8 mouse cellular contexts compared by ENCODE assay signal in the genomic region with DNA sequence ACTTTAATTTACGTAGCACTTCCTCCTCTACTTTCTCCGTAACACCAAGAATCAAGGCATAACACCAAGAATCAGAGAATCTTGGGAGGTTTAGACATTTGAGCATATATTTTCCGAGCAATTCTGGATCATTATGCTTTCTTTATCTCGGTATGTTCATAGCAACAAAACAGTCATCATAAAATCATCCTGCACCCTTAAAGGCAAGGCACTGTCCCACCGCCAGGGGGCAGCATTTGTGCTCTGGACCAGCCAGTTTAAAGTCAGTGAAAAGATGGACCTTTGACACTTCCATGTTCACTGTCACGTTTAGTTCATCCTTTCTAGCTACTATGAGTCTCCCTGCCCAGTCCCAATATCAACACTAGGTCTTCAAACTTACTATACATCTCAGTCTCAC.
DNase-seq lines count a peak whose midpoint lies in the region; ATAC-seq and TF ChIP-seq lines count a peak whose summit lies in the region.

No protein-coding gene starts in this region.

- no peak overlapping the region for H3K4me3 ChIP-seq in bone marrow, adult 2 months (replicated peaks; ENCODE audit: control insufficient read depth, low read depth, low read length)
- H3K4me3 ChIP-seq in intestine, embryonic 15.5 days (replicated peaks) = no peak overlapping the region

- H3K9me3 ChIP-seq in intestine, embryonic 15.5 days = no peaks in the 10 kb centered on the region

- peak; percentile 77 for TF ChIP-seq CTCF in bone marrow, adult 2 months (IDR thresholded peaks at IDR 0.05; ENCODE audit: control insufficient read depth, insufficient read depth, low read length)

- peak; percentile 44 to 72 for DNase-seq in cerebellum, adult 18-20 months
- no peak for DNase-seq in cerebellum, adult 9-11 months
- DNase-seq in layer of hippocampus, postnatal 25 days (ENCODE audit: extremely low spot score in 1 of 2, low spot score in 1 of 2) = peak; percentile 27 to 58
- no peak for DNase-seq in layer of hippocampus, adult 9-10 months (ENCODE audit: low spot score)
- no peak for DNase-seq in urinary bladder, postnatal 14 days (ENCODE audit: low spot score)

- H3K9ac ChIP-seq in intestine, embryonic 15.5 days = no peak overlapping the region

- 58% methylated on average over 6 of the region's 6 CpGs for WGBS in bone marrow, adult 2 months
- WGBS in intestine, embryonic 15.5 days = 61% methylated on average over 6 of the region's 6 CpGs

- no peak overlapping the region for H3K4me2 ChIP-seq in intestine, embryonic 15.5 days (replicated peaks)

- no peaks in the 10 kb centered on the region for H3K27me3 ChIP-seq in intestine, embryonic 15.5 days (replicated peaks)

- 0 out of 2 replicates have a peak, but pooled peaks have one; percentile 47 for ATAC-seq in megakaryocyte, adult 5-6 weeks (ENCODE audit: poor library complexity, severe bottlenecking)
- ATAC-seq in intestine, embryonic 15.5 days = no peak

- H3K27ac ChIP-seq in bone marrow, adult 2 months (ENCODE audit: control insufficient read depth, insufficient read depth, low read depth, low read length, poor library complexity) = no peak overlapping the region
- H3K27ac ChIP-seq in intestine, embryonic 15.5 days = no peak overlapping the region

- TF ChIP-seq POLR2A in bone marrow, adult 2 months (IDR thresholded peaks at IDR 0.05; ENCODE audit: borderline replicate concordance, control insufficient read depth, low read depth, low read length) = no peak

- no peaks in the 10 kb centered on the region for H3K36me3 ChIP-seq in intestine, embryonic 15.5 days

- no peaks in the 10 kb centered on the region; the same call in 1 of the 2 replicates for H3K4me1 ChIP-seq in bone marrow, adult 2 months (ENCODE audit: control insufficient read depth, insufficient read depth, low read length)
- no peaks in the 10 kb centered on the region for H3K4me1 ChIP-seq in intestine, embryonic 15.5 days (replicated peaks)

Comparison
In these comparisons a context has a peak if more than half of its experiments do, and no peak if none do; other contexts are left out.
1. DNase-seq: peak in cerebellum, adult 18-20 months (2 of 2) and layer of hippocampus, postnatal 25 days (2 of 2); none in cerebellum, adult 9-11 months (single experiment), layer of hippocampus, adult 9-10 months (single experiment) and urinary bladder, postnatal 14 days (single experiment).